Mouse (Mus musculus): ENCODE measurements around the gene Trp53bp2. TPM values are rescaled to one million over a fixed set of nuclear protein-coding genes. Genes with fewer than 3 reads are reported as not detected.

Gene Trp53bp2
- polyA plus RNA-seq, 1 experiment from 2014 or later = 16.3 TPM

- H3K27ac ChIP-seq (ENCODE audit: low read length) = peak overlapping the region; percentile 42
- no peaks in the 10 kb centered on the region for H3K36me3 ChIP-seq (ENCODE audit: control insufficient read depth, insufficient read depth, low read length)
- H3K27me3 ChIP-seq (replicated peaks; ENCODE audit: control insufficient read depth, insufficient read depth, low read length) = no peaks in the 10 kb centered on the region
- 57% methylated on average over 2 of the region's 2 CpGs for WGBS
- H3K4me1 ChIP-seq (ENCODE audit: control insufficient read depth, insufficient read depth, low read length) = peaks cover 26% of the 10 kb centered on the region
- no peaks in the 10 kb centered on the region for H3K9me3 ChIP-seq (ENCODE audit: control insufficient read depth, low read length)
- H3K9ac ChIP-seq (ENCODE audit: low read depth, low read length) = no peak overlapping the region
- H3K4me2 ChIP-seq (ENCODE audit: low read depth, low read length) = no peak overlapping the region
- no peak overlapping the region for H3K4me3 ChIP-seq (ENCODE audit: low read length)
- ATAC-seq = peak; percentile 60
These were observed 9.8 kb upstream of the Trp53bp2 start for GRCm38 (mm10) chr1:182399205-182399604.

- H3K4me2 ChIP-seq (ENCODE audit: low read depth, low read length) = no peak overlapping the region
- WGBS = 63% methylated on average over 3 of the region's 3 CpGs
- no peaks in the 10 kb centered on the region for H3K36me3 ChIP-seq (ENCODE audit: control insufficient read depth, insufficient read depth, low read length)
- H3K27ac ChIP-seq (ENCODE audit: low read length) = peak overlapping the region; percentile 42
- H3K9ac ChIP-seq (ENCODE audit: low read depth, low read length) = no peak overlapping the region
- H3K9me3 ChIP-seq (ENCODE audit: control insufficient read depth, low read length) = no peaks in the 10 kb centered on the region
- ATAC-seq = peak; percentile 47
- H3K4me3 ChIP-seq (ENCODE audit: low read length) = no peak overlapping the region
- H3K4me1 ChIP-seq (ENCODE audit: control insufficient read depth, insufficient read depth, low read length) = peaks cover 26% of the 10 kb centered on the region
- no peaks in the 10 kb centered on the region for H3K27me3 ChIP-seq (replicated peaks; ENCODE audit: control insufficient read depth, insufficient read depth, low read length)
These were observed 9.1 kb upstream of the Trp53bp2 start for GRCm38 (mm10) chr1:182399908-182400307.

- Histone ChIP-seq H3K4me1 (ENCODE audit: control insufficient read depth, insufficient read depth, low read length) (peaks cover 31% of the 10 kb centered on the region), H3K27me3 (replicated peaks; ENCODE audit: control insufficient read depth, insufficient read depth, low read length) (no peaks in the 10 kb centered on the region), H3K9me3 (ENCODE audit: control insufficient read depth, low read length) (no peaks in the 10 kb centered on the region), H3K4me2 (ENCODE audit: low read depth, low read length) (no peak overlapping the region), H3K36me3 (ENCODE audit: control insufficient read depth, insufficient read depth, low read length) (no peaks in the 10 kb centered on the region), H3K27ac (ENCODE audit: low read length) (no peak overlapping the region), H3K9ac (ENCODE audit: low read depth, low read length) (no peak overlapping the region), H3K4me3 (ENCODE audit: low read length) (no peak overlapping the region)
- peak; percentile 51; the same call in 1 of the 2 replicates for ATAC-seq
- 35% methylated on average over 13 of the region's 13 CpGs for WGBS
These were observed 5.9 kb upstream of the Trp53bp2 start for GRCm38 (mm10) chr1:182403076-182403475.

- H3K9ac ChIP-seq (ENCODE audit: low read depth, low read length) = no peak overlapping the region
- 41% methylated on average over 4 of the region's 4 CpGs for WGBS
- no peak overlapping the region for H3K4me2 ChIP-seq (ENCODE audit: low read depth, low read length)
- no peak for ATAC-seq
- H3K4me1 ChIP-seq (ENCODE audit: control insufficient read depth, insufficient read depth, low read length) = peaks cover 22% of the 10 kb centered on the region
- H3K4me3 ChIP-seq (ENCODE audit: low read length) = no peak overlapping the region
- H3K27ac ChIP-seq (ENCODE audit: low read length) = peak overlapping the region; percentile 28; the same call in 1 of the 2 replicates
- H3K9me3 ChIP-seq (ENCODE audit: control insufficient read depth, low read length) = no peaks in the 10 kb centered on the region
- no peaks in the 10 kb centered on the region for H3K27me3 ChIP-seq (replicated peaks; ENCODE audit: control insufficient read depth, insufficient read depth, low read length)
- H3K36me3 ChIP-seq (ENCODE audit: control insufficient read depth, insufficient read depth, low read length) = no peaks in the 10 kb centered on the region
These were observed 2.4 kb upstream of the Trp53bp2 start for GRCm38 (mm10) chr1:182406621-182407020.

GRCm38 (mm10) chr1:182408243-182408642 is 729 bp upstream of the Trp53bp2 start:
- no peaks in the 10 kb centered on the region for H3K27me3 ChIP-seq (replicated peaks; ENCODE audit: control insufficient read depth, insufficient read depth, low read length)
- H3K9me3 ChIP-seq (ENCODE audit: control insufficient read depth, low read length) = no peaks in the 10 kb centered on the region
- peak overlapping the region; percentile 81 for H3K9ac ChIP-seq (ENCODE audit: low read depth, low read length)
- ATAC-seq = no peak
- H3K4me2 ChIP-seq (ENCODE audit: low read depth, low read length) = peak overlapping the region; percentile 48
- peak overlapping the region; percentile 92 for H3K4me3 ChIP-seq (ENCODE audit: low read length)
- 5% methylated on average over 13 of the region's 13 CpGs for WGBS
- no peaks in the 10 kb centered on the region for H3K36me3 ChIP-seq (ENCODE audit: control insufficient read depth, insufficient read depth, low read length)
- H3K4me1 ChIP-seq (ENCODE audit: control insufficient read depth, insufficient read depth, low read length) = peaks cover 22% of the 10 kb centered on the region
- H3K27ac ChIP-seq (ENCODE audit: low read length) = peak overlapping the region; percentile 88

- Histone ChIP-seq H3K9me3 (ENCODE audit: control insufficient read depth, low read length) (no peaks in the 10 kb centered on the region), H3K27me3 (replicated peaks; ENCODE audit: control insufficient read depth, insufficient read depth, low read length) (no peaks in the 10 kb centered on the region), H3K4me1 (ENCODE audit: control insufficient read depth, insufficient read depth, low read length) (peaks cover 26% of the 10 kb centered on the region), H3K36me3 (ENCODE audit: control insufficient read depth, insufficient read depth, low read length) (no peaks in the 10 kb centered on the region), H3K9ac (ENCODE audit: low read depth, low read length) (peak overlapping the region; percentile 92), H3K4me2 (ENCODE audit: low read depth, low read length) (peak overlapping the region; percentile 75), H3K4me3 (ENCODE audit: low read length) (peak overlapping the region; percentile 92), H3K27ac (ENCODE audit: low read length) (peak overlapping the region; percentile 94)
- ATAC-seq = peak; percentile 61
- 1% methylated on average over 34 of the region's 34 CpGs for whole genome bisulfite sequencing
These were observed 615 bp downstream of the Trp53bp2 start for GRCm38 (mm10) chr1:182409401-182410173.

GRCm38 (mm10) chr1:182412586-182413270 is 3.8 kb downstream of the Trp53bp2 start:
- peak overlapping the region; percentile 39 for H3K4me2 ChIP-seq (ENCODE audit: low read depth, low read length)
- H3K9me3 ChIP-seq (ENCODE audit: control insufficient read depth, low read length) = no peaks in the 10 kb centered on the region
- peak overlapping the region; percentile 80 for H3K27ac ChIP-seq (ENCODE audit: low read length)
- 47% methylated on average over 7 of the region's 7 CpGs for WGBS
- no peaks in the 10 kb centered on the region for H3K27me3 ChIP-seq (replicated peaks; ENCODE audit: control insufficient read depth, insufficient read depth, low read length)
- H3K9ac ChIP-seq (ENCODE audit: low read depth, low read length) = no peak overlapping the region
- ATAC-seq = no peak
- peak overlapping the region; percentile 4 for H3K4me3 ChIP-seq (ENCODE audit: low read length)
- H3K36me3 ChIP-seq (ENCODE audit: control insufficient read depth, insufficient read depth, low read length) = no peaks in the 10 kb centered on the region
- H3K4me1 ChIP-seq (ENCODE audit: control insufficient read depth, insufficient read depth, low read length) = peaks cover 20% of the 10 kb centered on the region

GRCm38 (mm10) chr1:182419481-182419880 is 10.5 kb downstream of the Trp53bp2 start:
- WGBS = 70% methylated on average over 3 of the region's 3 CpGs
- Histone ChIP-seq H3K36me3 (ENCODE audit: control insufficient read depth, insufficient read depth, low read length) (no peaks in the 10 kb centered on the region), H3K9me3 (ENCODE audit: control insufficient read depth, low read length) (no peaks in the 10 kb centered on the region), H3K9ac (ENCODE audit: low read depth, low read length) (no peak overlapping the region), H3K4me2 (ENCODE audit: low read depth, low read length) (no peak overlapping the region), H3K27me3 (replicated peaks; ENCODE audit: control insufficient read depth, insufficient read depth, low read length) (no peaks in the 10 kb centered on the region), H3K4me3 (ENCODE audit: low read length) (no peak overlapping the region), H3K27ac (ENCODE audit: low read length) (no peak overlapping the region), H3K4me1 (ENCODE audit: control insufficient read depth, insufficient read depth, low read length) (peaks cover 3% of the 10 kb centered on the region; the same call in 1 of the 2 replicates)
- ATAC-seq = no peak

- Histone ChIP-seq H3K9ac (ENCODE audit: low read depth, low read length) (no peak overlapping the region), H3K27ac (ENCODE audit: low read length) (no peak overlapping the region), H3K4me3 (ENCODE audit: low read length) (no peak overlapping the region), H3K36me3 (ENCODE audit: control insufficient read depth, insufficient read depth, low read length) (no peaks in the 10 kb centered on the region), H3K9me3 (ENCODE audit: control insufficient read depth, low read length) (no peaks in the 10 kb centered on the region), H3K27me3 (replicated peaks; ENCODE audit: control insufficient read depth, insufficient read depth, low read length) (no peaks in the 10 kb centered on the region), H3K4me2 (ENCODE audit: low read depth, low read length) (no peak overlapping the region), H3K4me1 (ENCODE audit: control insufficient read depth, insufficient read depth, low read length) (peaks cover 16% of the 10 kb centered on the region)
- WGBS = 73% methylated on average over 2 of the region's 2 CpGs
- ATAC-seq = no peak
These were observed 15.3 kb downstream of the Trp53bp2 start for GRCm38 (mm10) chr1:182424274-182424673.

Measured in intestine, embryonic 16.5 days (tissue).